Mouse (Mus musculus) mature B cell (primary cell): ENCODE results near the gene Fam199x.

Experiments used
- in situ Hi-C: fragments of 300-500 bp; cut with MboI; formaldehyde crosslinking; loops from 2 replicates; pipeline ENCODE4 v1.14.3; 2019

Fam199x gene

DNA sequence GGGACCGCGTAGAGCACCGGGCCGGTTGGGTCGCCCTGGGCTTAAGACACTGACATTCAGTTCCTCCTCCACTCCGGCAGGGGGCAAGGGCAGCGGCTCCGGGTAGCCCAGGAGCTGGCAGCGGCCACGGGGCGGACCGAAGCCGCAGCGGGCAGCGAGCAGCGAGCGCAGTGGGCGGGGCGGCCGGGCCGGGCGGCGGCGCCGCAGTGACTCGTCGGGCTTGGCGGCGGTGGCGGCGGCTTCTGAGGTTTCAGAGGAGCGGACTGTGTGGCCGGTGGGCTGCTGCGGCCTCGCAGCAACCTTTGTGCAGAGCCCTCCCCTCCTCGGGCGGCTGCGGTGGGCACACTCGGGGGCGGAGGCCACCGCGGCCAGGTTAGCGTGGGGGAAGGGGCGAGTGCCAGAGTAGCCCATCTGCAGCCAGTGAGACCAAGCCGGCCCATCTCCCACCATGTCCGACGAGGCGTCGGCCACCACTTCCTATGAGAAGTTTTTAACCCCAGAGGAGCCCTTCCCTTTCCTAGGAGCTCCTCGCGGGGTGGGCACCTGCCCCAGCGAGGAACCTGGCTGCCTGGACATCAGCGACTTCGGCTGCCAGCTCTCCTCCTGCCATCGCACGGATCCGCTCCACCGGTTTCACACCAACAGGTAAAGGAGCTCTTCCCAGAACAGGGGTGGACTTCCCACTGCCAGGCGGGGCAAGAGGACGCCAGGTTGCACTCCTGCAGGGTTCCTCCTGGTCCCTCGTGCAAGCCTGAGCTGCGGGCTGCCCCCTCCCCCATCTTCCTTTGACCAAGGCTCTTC, at the start of gene Fam199x:
Gene Fam199x (plus strand): TSS at position 170 of the 801 bp plus-strand sequence.
- in situ Hi-C loops, result no loop called here

DNA sequence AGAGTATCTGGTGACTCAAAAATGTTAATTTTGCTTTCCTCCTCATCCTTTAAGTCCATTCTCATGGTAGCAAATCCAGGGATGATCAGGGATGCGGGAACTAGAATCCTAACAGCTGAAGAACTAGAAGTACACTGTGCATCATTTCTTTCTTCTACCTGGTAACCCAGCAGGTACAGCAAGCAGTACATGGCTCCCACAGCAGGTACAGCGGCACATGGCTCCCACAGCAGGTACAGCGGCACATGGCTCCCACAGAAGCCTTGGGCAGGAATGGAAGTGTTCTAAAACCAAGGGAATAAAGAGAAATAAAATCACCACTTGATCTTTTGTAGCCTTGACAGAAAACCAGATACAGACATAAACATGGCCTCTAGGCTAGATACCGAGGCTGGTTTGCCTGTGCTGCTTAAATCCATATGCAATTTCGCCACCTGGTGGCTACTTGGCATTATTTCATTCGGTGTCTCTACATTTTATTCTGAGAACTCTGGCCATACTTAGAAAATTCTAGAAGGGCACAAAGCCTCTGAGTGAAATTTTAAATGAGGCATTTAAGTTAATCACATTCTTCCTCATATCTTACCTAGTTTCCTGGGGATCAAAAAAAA, 34.2 kb upstream of the Fam199x start:
- in situ Hi-C loops, result loop anchor here (5.0 kb wide), 1 partner anchor 38 kb away; the partner anchor contains the start of genes Tmsb15b1, Tmsb15b2 and Tmsb15l

DNA sequence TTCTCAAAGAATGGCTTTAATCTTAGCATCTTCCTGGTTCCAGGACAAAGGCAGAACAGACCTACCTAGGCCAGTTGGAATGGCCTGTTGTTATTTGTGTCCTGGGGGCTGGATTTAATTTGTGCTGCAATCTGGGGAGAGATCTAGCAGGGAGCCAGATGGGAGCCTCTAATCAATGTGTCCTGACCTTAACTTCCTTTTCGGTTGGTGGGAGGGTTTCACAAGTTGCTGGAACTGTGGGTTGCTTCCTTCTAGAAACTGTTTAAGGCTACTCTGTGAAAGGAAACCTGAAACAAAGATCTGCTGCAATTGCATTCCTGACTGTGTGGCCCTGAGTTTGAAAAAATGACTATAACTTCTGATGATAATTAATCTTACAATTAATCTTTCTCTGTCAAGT, 31.7 kb upstream of the Fam199x start:
- in situ Hi-C loops, result loop anchor here (5.0 kb wide), 1 partner anchor 40 kb away; the partner anchor contains the start of genes Tmsb15b1, Tmsb15b2 and Tmsb15l

DNA sequence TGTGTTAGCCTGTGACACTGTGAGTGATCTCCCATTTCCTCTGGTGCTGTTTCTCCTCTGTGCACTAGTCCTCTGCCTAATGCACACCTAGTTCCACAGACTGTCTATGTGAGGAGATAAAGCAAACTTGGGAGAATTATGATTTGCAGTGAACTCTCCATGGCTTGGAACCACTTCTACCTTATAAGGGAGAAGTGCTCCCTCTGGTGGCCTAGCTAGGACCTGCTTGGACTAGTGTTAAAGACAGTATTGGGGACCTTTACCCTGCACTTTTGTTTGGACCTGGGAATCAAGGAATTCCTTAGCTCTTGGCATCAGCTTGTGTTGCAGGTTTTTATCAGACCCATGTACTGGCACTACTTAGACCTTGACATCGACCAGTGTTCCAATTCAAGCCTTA, 30.1 kb upstream of the Fam199x start:
- in situ Hi-C loops, result loop anchor here (5.0 kb wide), 1 partner anchor 42 kb away; the partner anchor contains the start of genes Tmsb15b1, Tmsb15b2 and Tmsb15l

DNA sequence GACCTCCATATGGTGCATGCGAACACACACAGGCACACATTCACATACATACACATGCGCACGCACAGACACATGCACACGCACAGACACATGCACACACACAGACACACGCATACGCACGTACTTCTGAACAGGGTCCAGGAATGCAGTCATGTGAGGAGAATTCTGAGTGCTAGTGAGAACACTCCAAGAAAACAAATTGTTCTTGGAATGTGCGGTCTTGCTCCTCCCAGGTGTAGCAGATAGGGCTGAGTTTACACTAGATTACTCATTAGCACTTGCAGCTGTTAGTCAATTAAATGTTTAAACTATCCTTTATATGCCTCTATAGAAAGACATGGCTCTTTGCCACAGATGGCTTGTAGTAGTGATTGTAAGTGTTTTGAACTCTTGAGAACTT, 18.5 kb upstream of the Fam199x start:
- in situ Hi-C loops, result no loop called here

DNA sequence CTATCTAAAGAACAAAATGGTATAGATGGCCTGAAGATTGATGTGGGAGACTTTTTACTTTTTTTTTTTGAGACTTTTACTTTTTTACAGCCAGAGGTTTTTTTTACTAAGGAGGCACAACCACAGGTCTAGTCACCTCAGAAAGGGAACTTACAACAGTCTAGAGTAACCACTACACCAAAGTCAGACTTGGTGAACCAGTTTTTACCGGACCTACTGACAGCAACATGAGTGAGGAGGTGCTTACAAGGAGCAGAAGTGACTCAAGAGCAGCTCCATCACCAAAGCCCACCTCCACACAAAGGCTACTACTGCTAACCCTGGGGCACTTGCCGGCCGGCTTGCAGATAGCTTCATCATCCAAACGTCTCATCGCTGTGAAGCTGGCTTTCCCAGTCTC, 17.7 kb upstream of the Fam199x start:
- in situ Hi-C loops, result no loop called here

DNA sequence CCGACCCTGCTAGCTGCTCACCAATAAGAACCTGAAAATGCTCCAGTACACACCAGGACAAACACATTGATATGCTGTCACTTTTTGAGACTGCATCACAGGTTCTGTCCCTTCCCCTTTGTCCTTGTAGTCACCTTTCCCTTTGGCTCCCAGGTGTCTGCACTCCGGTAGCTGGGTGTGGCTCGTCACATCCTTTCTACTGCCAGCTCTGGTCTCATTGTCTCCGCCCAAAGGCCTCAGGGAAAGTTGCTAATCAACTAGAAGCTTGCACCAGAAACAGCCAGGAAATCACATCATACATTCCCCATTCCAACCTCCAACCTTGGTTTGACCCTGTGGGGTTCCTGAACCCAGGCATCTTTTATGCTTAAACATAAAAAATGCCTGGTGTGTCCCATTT, 15.1 kb upstream of the Fam199x start:
- in situ Hi-C loops, result no loop called here

- in situ Hi-C loops, result no loop called here
Measured at GRCm38 (mm10) chrX:137037470-137037999, 11.9 kb upstream of the Fam199x start.

DNA sequence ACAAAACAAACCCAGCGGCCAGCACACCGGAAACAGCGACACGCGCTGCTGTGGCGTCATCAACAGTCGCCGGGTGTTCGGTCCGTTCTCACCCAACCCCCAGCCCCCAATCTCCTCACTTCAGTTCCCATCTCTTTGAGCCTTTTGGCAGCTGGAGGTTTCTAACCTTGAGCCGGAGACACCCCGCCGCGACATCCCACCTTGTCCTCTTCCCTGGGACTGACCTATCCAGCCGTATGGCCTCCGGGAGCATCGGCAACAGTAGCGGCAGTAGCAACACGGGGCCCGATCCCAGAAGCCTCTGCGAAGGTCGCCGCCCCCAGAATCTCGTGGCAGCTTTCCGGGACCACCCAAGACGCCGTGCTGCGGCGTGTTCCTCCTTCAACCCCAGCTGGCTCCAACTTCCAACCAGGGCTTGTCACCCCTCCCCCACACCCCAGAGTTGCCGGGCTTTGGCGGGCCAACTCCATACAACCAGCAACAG, 11.4 kb upstream of the Fam199x start, which contains the start of gene Slc25a53:
Gene Slc25a53 (minus strand): TSS at position 303 of the 484 bp plus-strand sequence.
- in situ Hi-C loops, result no loop called here

- in situ Hi-C loops, result no loop called here
Measured at GRCm38 (mm10) chrX:137038502-137038901, 10.9 kb upstream of the Fam199x start.

GRCm38 (mm10) chrX:137049060-137049424, 352 bp upstream of the Fam199x start:
- in situ Hi-C loops, result no loop called here

DNA sequence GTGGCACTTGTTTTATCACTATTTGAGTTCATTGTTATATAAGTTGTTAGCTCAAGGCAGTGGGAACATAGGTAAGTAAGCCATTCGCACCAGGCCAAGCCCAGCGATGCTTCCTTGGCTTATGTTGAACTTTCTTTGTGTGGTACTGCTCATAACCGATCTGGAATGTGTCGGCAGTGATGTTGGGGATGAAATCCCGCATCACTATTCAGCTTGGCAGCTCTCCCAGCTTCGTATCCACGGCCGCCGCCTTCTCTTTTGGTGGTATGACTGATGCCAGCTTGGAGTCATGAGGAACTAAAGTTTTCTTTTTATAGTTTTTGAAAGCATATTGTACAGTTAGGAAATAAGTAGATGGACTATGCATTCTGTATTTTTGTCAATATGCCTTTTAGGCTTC, 13.8 kb downstream of the Fam199x start:
- in situ Hi-C loops, result no loop called here

DNA sequence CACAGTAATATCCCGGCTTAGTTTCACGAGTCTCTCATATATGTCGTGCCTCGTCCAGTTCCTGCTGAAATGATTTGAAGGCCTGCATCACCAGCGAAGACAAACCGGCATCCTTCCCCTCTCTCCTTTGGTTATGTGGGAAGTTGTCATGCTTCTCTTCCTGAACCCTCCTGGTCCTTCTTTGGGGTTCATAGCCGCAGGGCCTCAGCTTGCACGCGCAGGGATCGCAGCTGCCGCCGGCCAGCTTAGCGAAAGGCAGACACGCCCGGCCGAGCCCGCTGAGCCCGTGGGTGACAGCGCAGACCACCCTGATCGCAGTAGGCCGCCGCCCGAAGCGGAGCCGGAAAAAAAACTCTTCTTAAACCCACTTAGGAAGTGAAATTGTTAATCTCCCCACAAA, 55.1 kb downstream of the Fam199x start:
- in situ Hi-C loops, result no loop called here

- in situ Hi-C loops, result no loop called here
Measured at GRCm38 (mm10) chrX:137106498-137106897, 57.1 kb downstream of the Fam199x start.

DNA sequence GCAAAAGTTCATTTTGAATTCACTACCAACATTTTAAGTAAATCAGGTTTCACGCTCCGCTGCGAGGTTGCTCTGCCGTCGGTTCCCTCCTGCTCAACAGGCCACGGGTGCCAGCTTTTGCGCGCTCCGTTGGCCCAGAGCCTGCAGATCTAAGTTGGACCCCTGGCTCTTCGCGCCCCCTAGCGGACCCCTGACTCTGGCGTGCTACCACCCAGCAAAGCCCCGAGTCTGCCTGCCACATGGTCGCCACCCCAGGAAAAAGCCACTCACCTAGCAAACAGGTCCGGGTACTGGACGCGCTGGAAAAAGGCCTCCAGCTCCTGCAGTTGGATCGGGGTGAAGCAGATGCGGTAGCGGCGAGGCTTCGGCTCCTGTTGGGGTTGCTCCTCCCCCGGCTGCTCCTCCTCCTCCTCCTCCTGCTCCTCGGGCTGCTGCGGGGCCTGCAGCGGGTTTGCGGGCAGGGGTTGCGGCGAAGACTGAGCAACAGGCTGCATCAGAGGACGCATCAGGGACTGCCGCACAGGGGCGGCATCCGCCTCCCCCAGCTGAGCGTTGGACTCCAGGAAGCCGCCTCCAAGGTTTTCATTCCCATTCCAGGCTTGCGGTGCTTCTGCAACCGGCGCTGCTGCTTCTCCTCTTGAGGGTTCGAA, 68.8 kb downstream of the Fam199x start:
- in situ Hi-C loops, result no loop called here

DNA sequence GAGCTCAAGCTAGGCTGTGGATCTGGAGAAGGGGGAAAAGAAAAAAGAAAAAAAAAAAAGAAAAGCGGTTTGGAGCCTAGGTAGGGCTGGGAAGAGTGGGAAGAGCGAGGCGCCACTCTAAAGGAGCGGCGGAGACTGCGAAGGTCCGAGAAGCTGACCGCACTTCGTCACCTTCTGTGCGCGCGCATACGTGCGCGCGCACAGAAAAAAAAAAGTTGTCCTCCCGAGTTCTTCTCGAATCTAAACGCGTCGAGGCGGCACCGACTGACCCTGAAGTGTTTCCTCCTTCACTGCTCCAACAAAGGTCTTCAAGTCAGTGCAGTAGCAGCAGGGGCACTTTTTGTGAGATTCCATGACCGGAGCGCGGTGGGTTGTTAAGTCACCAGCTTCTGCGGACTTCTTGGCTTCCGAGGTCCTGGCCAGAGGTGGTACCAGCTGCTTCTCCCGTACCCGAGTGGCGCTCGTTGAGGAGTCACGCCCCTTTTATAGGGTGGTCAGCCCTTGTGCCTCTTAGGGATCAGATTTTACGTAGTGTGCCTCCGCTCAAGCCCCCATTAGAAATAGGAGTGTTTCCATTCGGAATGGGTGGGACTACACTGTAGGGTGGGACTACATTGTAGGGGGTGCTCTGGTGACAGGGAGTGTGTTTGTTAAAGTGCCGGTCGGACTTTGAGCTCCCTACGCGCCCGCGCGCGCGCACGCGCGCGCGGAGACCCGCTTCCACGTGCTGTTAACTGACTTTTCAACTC, 70.5 kb downstream of the Fam199x start:
- in situ Hi-C loops, result no loop called here

DNA sequence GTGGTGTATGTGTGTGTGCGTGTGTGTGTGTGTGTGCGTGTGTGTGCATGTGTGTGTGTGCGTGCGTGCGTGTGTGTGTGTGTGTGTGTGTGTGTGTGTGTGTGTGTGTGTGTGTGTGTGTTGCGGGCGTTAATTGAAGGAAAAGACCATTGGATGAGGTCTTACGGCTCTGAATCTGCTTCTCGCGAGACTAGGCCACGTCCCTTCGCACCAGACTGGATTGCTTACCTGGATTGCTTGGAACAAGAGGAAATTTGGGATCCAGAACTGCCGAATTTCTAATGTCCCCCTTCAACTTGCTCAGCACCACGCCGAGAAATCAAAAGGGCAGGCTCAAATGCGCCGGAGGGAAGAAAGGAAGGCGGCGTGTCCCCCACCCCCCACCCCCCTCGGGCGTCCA, 72.3 kb downstream of the Fam199x start, which contains the start of gene Esx1:
Gene Esx1 (minus strand): TSS at position 366 of the 400 bp plus-strand sequence.
- in situ Hi-C loops, result no loop called here

- in situ Hi-C loops, result no loop called here
Measured at GRCm38 (mm10) chrX:137127542-137127941, 78.1 kb downstream of the Fam199x start.
